Mouse (Mus musculus): ENCODE measurements at regions not wholly inside any gene's neighbourhood (a gene's known extent, or its start where the extent isn't known, plus 50 kb on each side); places are given as distances from the start of the nearest gene placed in this dataset.

- peak; percentile 18 for DNase-seq (ENCODE audit: low read depth, low spot score)
Measured at GRCm38 (mm10) chr12:29368107-29368819, 159.9 kb upstream of the Myt1l start.

GRCm38 (mm10) chr12:29368820-29369175, 159.4 kb upstream of the Myt1l start:
- DNase-seq (ENCODE audit: low read depth, low spot score): no peak

- DNase-seq (ENCODE audit: low read depth, low spot score): no peak
Measured at GRCm38 (mm10) chr12:29391756-29392155, 136.4 kb upstream of the Myt1l start.

GRCm38 (mm10) chr12:29394271-29394670, 133.9 kb upstream of the Myt1l start:
- DNase-seq (ENCODE audit: low read depth, low spot score): no peak

GRCm38 (mm10) chr12:29394881-29395280, 133.3 kb upstream of the Myt1l start:
- no peak for DNase-seq (ENCODE audit: low read depth, low spot score)

- DNase-seq (ENCODE audit: low read depth, low spot score): no peak
Measured at GRCm38 (mm10) chr12:29395401-29395982, 132.7 kb upstream of the Myt1l start.

GRCm38 (mm10) chr12:29404434-29404833, 123.8 kb upstream of the Myt1l start:
- no peak for DNase-seq (ENCODE audit: low read depth, low spot score)

- no peak for DNase-seq (ENCODE audit: low read depth, low spot score)
Measured at GRCm38 (mm10) chr12:29409336-29410055, 118.7 kb upstream of the Myt1l start.

GRCm38 (mm10) chr12:29433936-29434335, 94.2 kb upstream of the Myt1l start:
- DNase-seq (ENCODE audit: low read depth, low spot score): no peak

GRCm38 (mm10) chr12:29439343-29440019, 88.7 kb upstream of the Myt1l start:
- DNase-seq (ENCODE audit: low read depth, low spot score): no peak

GRCm38 (mm10) chr12:29465201-29465600, 63.0 kb upstream of the Myt1l start:
- peak; percentile 82 for DNase-seq (ENCODE audit: low read depth, low spot score)
